Mouse (Mus musculus): Measurements from ENCODE around the gene Zfp869. TPM values are rescaled to one million over a fixed set of nuclear protein-coding genes. Genes with fewer than 3 reads are reported as not detected.
"Not testable (repeated sequence)": the region's sequence is repeated elsewhere in the genome, so short reads cannot be mapped to it uniquely, and the experiment has no call there.

Zfp869 gene
- polyA plus RNA-seq, 1 experiment from 2014 or later, result 33.5 TPM

GRCm38 (mm10) chr8:69715366-69715765 is 4.8 kb upstream of the Zfp869 start:
- H3K4me1 ChIP-seq (replicated peaks; ENCODE audit: control insufficient read depth, insufficient read depth, low read length), result peaks cover 30% of the 10 kb centered on the region
- peak overlapping the region; percentile 24 for H3K4me3 ChIP-seq (replicated peaks; ENCODE audit: low read length)
- 81% methylated on average over 6 of the region's 6 CpGs for WGBS
- no peaks in the 10 kb centered on the region for H3K9me3 ChIP-seq (ENCODE audit: control insufficient read depth, low read length)
- H3K36me3 ChIP-seq (ENCODE audit: control insufficient read depth, insufficient read depth), result no peaks in the 10 kb centered on the region
- no peaks in the 10 kb centered on the region for H3K27me3 ChIP-seq (replicated peaks; ENCODE audit: control insufficient read depth, insufficient read depth, low read length)
- H3K4me2 ChIP-seq (ENCODE audit: low read length), result peak overlapping the region; percentile 47
- H3K9ac ChIP-seq (replicated peaks; ENCODE audit: low read depth, low read length), result no peak overlapping the region
- ATAC-seq, result no peak
- no peak overlapping the region for H3K27ac ChIP-seq (ENCODE audit: low read length)

GRCm38 (mm10) chr8:69713516-69713915 is 3.0 kb upstream of the Zfp869 start:
- Histone ChIP-seq H3K9ac (replicated peaks; ENCODE audit: low read depth, low read length) (no peak overlapping the region), H3K36me3 (ENCODE audit: control insufficient read depth, insufficient read depth) (peaks cover 9% of the 10 kb centered on the region), H3K27ac (ENCODE audit: low read length) (no peak overlapping the region), H3K4me1 (replicated peaks; ENCODE audit: control insufficient read depth, insufficient read depth, low read length) (peaks cover 30% of the 10 kb centered on the region), H3K27me3 (replicated peaks; ENCODE audit: control insufficient read depth, insufficient read depth, low read length) (no peaks in the 10 kb centered on the region), H3K4me2 (ENCODE audit: low read length) (no peak overlapping the region), H3K9me3 (ENCODE audit: control insufficient read depth, low read length) (no peaks in the 10 kb centered on the region), H3K4me3 (replicated peaks; ENCODE audit: low read length) (no peak overlapping the region)
- no peak for ATAC-seq
- WGBS, result 93% methylated on average over 8 of the region's 8 CpGs

DNA sequence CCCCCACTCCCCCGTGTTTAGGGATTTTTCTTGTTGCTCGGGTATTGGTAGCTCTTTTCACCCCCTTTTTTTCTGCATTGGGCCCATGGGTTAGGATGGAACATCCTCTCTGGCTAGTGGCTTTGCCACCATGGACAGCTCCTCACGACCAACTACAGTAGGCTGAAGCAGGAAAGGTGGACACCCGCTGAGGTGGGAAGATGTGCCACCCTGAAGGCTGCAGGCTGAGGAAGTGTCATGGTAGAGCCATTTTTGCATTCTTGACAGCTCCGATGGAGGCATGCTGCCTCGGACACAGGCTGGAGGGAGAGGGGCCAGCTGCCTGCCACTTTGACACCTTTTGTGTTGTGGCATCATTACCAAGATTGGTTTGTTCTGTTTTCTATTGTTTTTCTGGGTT is 8.7 kb downstream of the Zfp869 start:
- H3K4me1 ChIP-seq (replicated peaks; ENCODE audit: control insufficient read depth, insufficient read depth, low read length), result no peaks in the 10 kb centered on the region
- no peak overlapping the region for H3K4me2 ChIP-seq (ENCODE audit: low read length)
- H3K27ac ChIP-seq (ENCODE audit: low read length), result no peak overlapping the region
- H3K36me3 ChIP-seq (ENCODE audit: control insufficient read depth, insufficient read depth), result peaks cover 29% of the 10 kb centered on the region
- H3K4me3 ChIP-seq (replicated peaks; ENCODE audit: low read length), result no peak overlapping the region
- H3K27me3 ChIP-seq (replicated peaks; ENCODE audit: control insufficient read depth, insufficient read depth, low read length), result no peaks in the 10 kb centered on the region
- H3K9me3 ChIP-seq (ENCODE audit: control insufficient read depth, low read length), result no peaks in the 10 kb centered on the region
- WGBS, result 89% methylated on average over 4 of the region's 6 CpGs
- no peak overlapping the region for H3K9ac ChIP-seq (replicated peaks; ENCODE audit: low read depth, low read length)
- ATAC-seq, result no peak

- not testable (repeated sequence) for H3K4me1 ChIP-seq (replicated peaks; ENCODE audit: control insufficient read depth, insufficient read depth, low read length); H3K4me3 ChIP-seq (replicated peaks; ENCODE audit: low read length); H3K9ac ChIP-seq (replicated peaks; ENCODE audit: low read depth, low read length); H3K4me2 ChIP-seq (ENCODE audit: low read length); ATAC-seq; H3K27me3 ChIP-seq (replicated peaks; ENCODE audit: control insufficient read depth, insufficient read depth, low read length); H3K36me3 ChIP-seq (ENCODE audit: control insufficient read depth, insufficient read depth); H3K9me3 ChIP-seq (ENCODE audit: control insufficient read depth, low read length); H3K27ac ChIP-seq (ENCODE audit: low read length)
- WGBS, result 86% methylated on average over 2 of the region's 2 CpGs
Observed at GRCm38 (mm10) chr8:69665051-69665450, 45.5 kb downstream of the Zfp869 start.

DNA sequence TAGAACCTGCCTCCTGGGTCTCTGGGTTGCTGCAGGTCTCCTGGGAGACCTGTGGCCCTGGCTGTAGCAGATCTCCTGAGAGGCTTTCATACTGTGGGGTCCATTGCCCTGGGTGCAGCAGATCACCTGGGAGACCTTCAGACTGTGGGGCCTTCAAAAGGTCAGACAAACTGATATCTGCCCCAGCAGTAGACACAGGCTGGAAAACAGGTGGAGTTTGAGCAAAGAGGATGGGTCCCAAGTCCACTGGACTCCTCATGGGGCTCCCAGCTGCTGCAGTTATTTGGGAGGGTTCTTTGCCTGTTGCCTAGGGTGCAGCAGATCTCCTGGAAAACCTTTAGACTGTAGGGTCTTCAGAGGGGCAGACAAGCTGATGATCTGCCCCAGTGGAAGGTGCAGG is 49.2 kb downstream of the Zfp869 start:
- Histone ChIP-seq H3K36me3 (ENCODE audit: control insufficient read depth, insufficient read depth) (peaks cover 8% of the 10 kb centered on the region), H3K4me3 (replicated peaks; ENCODE audit: low read length) (no peak overlapping the region), H3K9me3 (ENCODE audit: control insufficient read depth, low read length) (peaks cover 6% of the 10 kb centered on the region; the same call in 1 of the 2 replicates), H3K27me3 (replicated peaks; ENCODE audit: control insufficient read depth, insufficient read depth, low read length) (no peaks in the 10 kb centered on the region), H3K4me1 (replicated peaks; ENCODE audit: control insufficient read depth, insufficient read depth, low read length) (no peaks in the 10 kb centered on the region), H3K27ac (ENCODE audit: low read length) (no peak overlapping the region), H3K4me2 (ENCODE audit: low read length) (no peak overlapping the region), H3K9ac (replicated peaks; ENCODE audit: low read depth, low read length) (no peak overlapping the region)
- ATAC-seq, result no peak

Other genes with a start within 250 kb of the Zfp869 start
- not detected in 2 replicates for gene Gm7697, start 187.7 kb downstream of the Zfp869 start, polyA plus RNA-seq (2015; fragmentation: Nextera tagmentation; extraction: Ambion mirVana)
- 44.4 and 49.1 TPM in 2 replicates for gene Zfp868, start 85.2 kb downstream of the Zfp869 start, polyA plus RNA-seq (2015; fragmentation: Nextera tagmentation; extraction: Ambion mirVana)
- gene Zfp964, start 56.2 kb downstream of the Zfp869 start, polyA plus RNA-seq (2015; fragmentation: Nextera tagmentation; extraction: Ambion mirVana), result 1.9 and 2.6 TPM in 2 replicates
- gene Zfp963, start 39.2 kb upstream of the Zfp869 start, polyA plus RNA-seq (2015; fragmentation: Nextera tagmentation; extraction: Ambion mirVana), result 9.6 and 10.0 TPM in 2 replicates
- gene Gm20422, start 64.2 kb upstream of the Zfp869 start, polyA plus RNA-seq (2015; fragmentation: Nextera tagmentation; extraction: Ambion mirVana), result 0.35 and 0.97 TPM in 2 replicates
- gene Atp13a1, start 80.4 kb upstream of the Zfp869 start, polyA plus RNA-seq (2015; fragmentation: Nextera tagmentation; extraction: Ambion mirVana), result 57.1 and 58.0 TPM in 2 replicates
- gene Zfp866, start 80.5 kb upstream of the Zfp869 start, polyA plus RNA-seq (2015; fragmentation: Nextera tagmentation; extraction: Ambion mirVana), result 48.5 and 51.0 TPM in 2 replicates
- 40.0 and 51.7 TPM in 2 replicates for gene Gmip, start 98.0 kb upstream of the Zfp869 start, polyA plus RNA-seq (2015; fragmentation: Nextera tagmentation; extraction: Ambion mirVana)
- 0.73 and 0.84 TPM in 2 replicates for gene Lpar2, start 111.7 kb upstream of the Zfp869 start, polyA plus RNA-seq (2015; fragmentation: Nextera tagmentation; extraction: Ambion mirVana)
- gene Pbx4, start 121.8 kb upstream of the Zfp869 start, polyA plus RNA-seq (2015; fragmentation: Nextera tagmentation; extraction: Ambion mirVana), result 47.2 and 48.0 TPM in 2 replicates
- 4.9 and 5.0 TPM in 2 replicates for gene Cilp2, start 177.0 kb upstream of the Zfp869 start, polyA plus RNA-seq (2015; fragmentation: Nextera tagmentation; extraction: Ambion mirVana)
- 2.7 and 2.8 TPM in 2 replicates for gene Tssk6, start 191.5 kb upstream of the Zfp869 start, polyA plus RNA-seq (2015; fragmentation: Nextera tagmentation; extraction: Ambion mirVana)
- gene Ndufa13, start 191.8 kb upstream of the Zfp869 start, polyA plus RNA-seq (2015; fragmentation: Nextera tagmentation; extraction: Ambion mirVana), result 144 and 145 TPM in 2 replicates
- gene Yjefn3, start 192.0 kb upstream of the Zfp869 start, polyA plus RNA-seq (2015; fragmentation: Nextera tagmentation; extraction: Ambion mirVana), result 6.7 and 10.1 TPM in 2 replicates